Mouse (Mus musculus) G1E (cell line): ENCODE measurements around the gene Dkk2.

Experiments used
- CTCF ChIP-seq: IDR thresholded peaks from 2 replicates; pipeline ENCODE4 v1.5.1; 2012; ENCODE audit warnings: low read depth, low read length, inconsistent platforms, mixed read lengths
- GATA1 ChIP-seq: IDR thresholded peaks from 2 replicates; pipeline ENCODE4 v1.6.1; 2012; ENCODE audit warnings: borderline replicate concordance, low read length, inconsistent platforms, mixed read lengths
- POLR2AphosphoS5 ChIP-seq: IDR thresholded peaks from 2 replicates; pipeline ENCODE4 v1.6.1; 2012; ENCODE audit warnings: low read depth, low read length, inconsistent platforms; ENCODE audit not compliant: insufficient replicate concordance

- TF ChIP-seq GATA1 (no peak), CTCF (no peak), POLR2AphosphoS5 (no peak)
Observed at GRCm38 (mm10) chr3:132086461-132086860, 1.4 kb downstream of the Dkk2 start.
